Mouse (Mus musculus) forebrain, postnatal 0 days (tissue): ENCODE measurements around the gene Marf1. TPM values are rescaled to one million over a fixed set of nuclear protein-coding genes. Genes with fewer than 3 reads are reported as not detected.

Experiments
- ATAC-seq: fragments of 200-750 bp; cut with Nextera tagmentation; 2 replicates; pipeline ENCODE4 v1.8.0; 2017; ENCODE audit warnings: mild to moderate bottlenecking, moderate library complexity
- DNase-seq: peaks from one replicate; pipeline ENCODE4 v3.0.0-alpha.2; 2015
- H3K27ac ChIP-seq: fragments of 300-500 bp; sonication (generic); 2 replicates; pipeline ENCODE4 v1.5.1; 2014; ENCODE audit warnings: low read depth, mild to moderate bottlenecking, antibody characterized with exemption, low read length, moderate library complexity, mixed read lengths
- H3K27me3 ChIP-seq: fragments of 300-500 bp; sonication (generic); 2 replicates; pipeline ENCODE4 v1.6.1; 2014; ENCODE audit warnings: mild to moderate bottlenecking, low read length, mixed read lengths; ENCODE audit not compliant: insufficient read depth
- H3K36me3 ChIP-seq: fragments of 300-500 bp; sonication (generic); 2 replicates; pipeline ENCODE4 v1.6.1; 2014; ENCODE audit warnings: mild to moderate bottlenecking, moderate library complexity; ENCODE audit not compliant: insufficient read depth
- H3K4me1 ChIP-seq: fragments of 300-500 bp; sonication (generic); 2 replicates; pipeline ENCODE4 v1.6.1; 2014; ENCODE audit warnings: antibody characterized with exemption; ENCODE audit not compliant: insufficient read depth
- H3K4me2 ChIP-seq: fragments of 300-500 bp; sonication (generic); 2 replicates; pipeline ENCODE4 v1.6.1; 2014; ENCODE audit warnings: low read depth, mild to moderate bottlenecking, moderate library complexity
- H3K4me3 ChIP-seq: fragments of 300-500 bp; sonication (generic); 2 replicates; pipeline ENCODE4 v1.5.1; 2014; ENCODE audit warnings: low read depth, low read length, mixed read lengths
- H3K9ac ChIP-seq: fragments of 300-500 bp; sonication (generic); 2 replicates; pipeline ENCODE4 v1.6.1; 2014; ENCODE audit warnings: mild to moderate bottlenecking
- H3K9me3 ChIP-seq: fragments of 300-500 bp; sonication (generic); 2 replicates; pipeline ENCODE4 v1.6.1; 2016; ENCODE audit warnings: low read length
- CTCF ChIP-seq: sonication (generic); IDR thresholded peaks from 2 replicates; pipeline ENCODE4 v1.5.1; 2016; ENCODE audit warnings: antibody characterized with exemption, control low read depth, low read depth
- WGBS: fragments of 180-500 bp; shearing (Covaris S2); extraction: QIAGEN DNeasy Blood & Tissue Kit; methylation state at CpG from one replicate; pipeline ENCODE4 v1.1.7; 2014; 5-methylcytosine and 5-hydroxymethylcytosine counted together
- polyA plus RNA-seq: library from polyadenylated mRNA; unstranded; fragments of >200 nt; fragmentation: Nextera tagmentation; extraction: Ambion mirVana; gene quantifications from 2 replicates; pipeline ENCODE4 v1.2.1, GENCODE M21; 2015
- total RNA-seq: library from RNA; depleted of rRNA; stranded (reverse); fragments of >200 nt; gene quantifications from 2 replicates; pipeline ENCODE4 v1.2.3, GENCODE M21; 2014; rRNA removed

The Marf1 gene
- total RNA-seq (22.4 and 26.4 TPM in 2 replicates), polyA plus RNA-seq (6.5 and 8.6 TPM in 2 replicates)

DNA sequence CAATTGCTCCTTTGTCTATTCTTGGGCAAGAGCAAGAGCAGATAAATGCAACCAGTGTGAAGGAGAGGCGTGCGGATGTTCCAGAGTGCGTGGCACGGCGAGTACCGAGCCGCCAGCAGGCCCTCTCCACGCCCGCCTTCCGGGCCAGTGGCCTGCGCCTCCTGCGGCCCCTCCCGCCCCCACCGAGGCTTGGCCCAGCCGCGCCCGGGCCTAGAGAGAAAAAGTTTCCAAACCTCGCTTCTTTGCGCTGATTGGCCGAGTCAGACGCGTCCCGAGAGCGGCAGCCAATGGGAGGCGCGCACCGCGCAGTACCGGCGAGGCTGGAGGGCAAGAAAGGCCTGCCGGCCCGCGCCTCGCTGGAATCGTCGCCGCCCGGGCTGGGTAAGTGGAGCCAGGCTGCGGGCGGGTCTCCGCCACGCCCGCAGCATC is at the start of gene Marf1, which contains the start of gene Nde1:
Marf1 (minus strand) TSS at position 364 of the 429 bp plus-strand sequence.
Nde1 (plus strand) TSS at position 288 of the 429 bp plus-strand sequence.
- peak within 1 kb of the TSS; percentile 21; the same call in 1 of the 2 replicates for H3K27ac ChIP-seq
- no peak for TF ChIP-seq CTCF
- H3K36me3 ChIP-seq = no peaks in the 10 kb centered on the region

GRCm38 (mm10) chr16:14198798-14199197 is 35.6 kb upstream of the Marf1 start:
- WGBS = 77% methylated on average over 4 of the region's 4 CpGs
- H3K9me3 ChIP-seq = no peaks in the 10 kb centered on the region
- no peaks in the 10 kb centered on the region for H3K27me3 ChIP-seq
- no peaks in the 10 kb centered on the region for H3K4me1 ChIP-seq
- no peak for TF ChIP-seq CTCF
- H3K36me3 ChIP-seq = no peaks in the 10 kb centered on the region
- H3K27ac ChIP-seq = no peak overlapping the region
- H3K9ac ChIP-seq = no peak overlapping the region
- H3K4me2 ChIP-seq = no peak overlapping the region
- DNase-seq (no peak), ATAC-seq (no peak)
- H3K4me3 ChIP-seq = no peak overlapping the region

More for the DNA sequence above, at the start of gene Marf1, which contains the start of gene Nde1:
- Histone ChIP-seq H3K9ac (peak within 1 kb of the TSS; percentile 53), H3K4me3 (peak within 1 kb of the TSS; percentile 52), H3K9me3 (no peaks in the 10 kb centered on the region), H3K27me3 (no peaks in the 10 kb centered on the region), H3K4me2 (peak within 1 kb of the TSS; percentile 93), H3K4me1 (0 out of 2 replicates have a peak, but pooled peaks cover 3% of the 10 kb centered on the region)
- WGBS = under 1% methylated on average over 36 of the region's 43 CpGs
- ATAC-seq (peak; percentile 59), DNase-seq (peak; percentile 81)

- TF ChIP-seq CTCF = peak; percentile 63
- WGBS = 29% methylated on average over 1 of the region's 1 CpGs
- Histone ChIP-seq H3K27ac (no peak overlapping the region), H3K4me3 (no peak overlapping the region), H3K27me3 (no peaks in the 10 kb centered on the region), H3K9me3 (no peaks in the 10 kb centered on the region), H3K36me3 (0 out of 2 replicates have a peak, but pooled peaks cover 4% of the 10 kb centered on the region), H3K9ac (no peak overlapping the region), H3K4me1 (no peaks in the 10 kb centered on the region), H3K4me2 (no peak overlapping the region)
- ATAC-seq (peak; percentile 64), DNase-seq (peak; percentile 61)
Observed at GRCm38 (mm10) chr16:14195427-14195826, 32.3 kb upstream of the Marf1 start.

- H3K4me3 ChIP-seq = no peak overlapping the region
- no peaks in the 10 kb centered on the region for H3K9me3 ChIP-seq
- ATAC-seq (no peak), DNase-seq (no peak)
- no peak overlapping the region for H3K27ac ChIP-seq
- H3K4me2 ChIP-seq = no peak overlapping the region
- no peak overlapping the region for H3K9ac ChIP-seq
- 0 out of 2 replicates have a peak, but pooled peaks cover 4% of the 10 kb centered on the region for H3K36me3 ChIP-seq
- TF ChIP-seq CTCF = no peak
- H3K27me3 ChIP-seq = no peaks in the 10 kb centered on the region
- 52% methylated on average over 9 of the region's 9 CpGs for WGBS
- no peaks in the 10 kb centered on the region for H3K4me1 ChIP-seq
Observed at GRCm38 (mm10) chr16:14194164-14194950, 31.2 kb upstream of the Marf1 start.

DNA sequence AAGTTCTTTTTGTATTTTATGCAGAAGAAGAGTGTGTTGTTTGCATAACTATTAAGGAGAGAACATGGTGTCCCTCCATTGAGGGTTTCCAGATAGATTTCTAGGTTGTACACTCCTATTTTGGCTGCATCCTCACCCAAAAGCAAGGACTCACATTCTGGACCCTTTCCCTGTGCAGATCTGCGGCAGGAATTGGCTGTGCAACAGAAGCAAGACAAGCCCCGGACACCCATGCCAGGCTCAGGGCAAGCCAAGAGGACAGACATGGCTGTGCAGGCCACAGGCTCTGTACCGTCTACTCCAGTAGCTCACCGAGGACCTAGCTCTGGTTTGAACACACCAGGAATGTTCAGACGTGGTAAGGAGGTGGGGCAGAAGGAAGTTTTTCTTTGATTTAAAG is 22.4 kb upstream of the Marf1 start:
- Histone ChIP-seq H3K27ac (no peak overlapping the region), H3K9ac (no peak overlapping the region), H3K27me3 (no peaks in the 10 kb centered on the region), H3K4me2 (no peak overlapping the region), H3K36me3 (peaks cover 1% of the 10 kb centered on the region; the same call in 1 of the 2 replicates), H3K9me3 (no peaks in the 10 kb centered on the region), H3K4me3 (no peak overlapping the region), H3K4me1 (no peaks in the 10 kb centered on the region)
- TF ChIP-seq CTCF = no peak
- 91% methylated on average over 5 of the region's 5 CpGs for WGBS
- DNase-seq (no peak), ATAC-seq (no peak)

GRCm38 (mm10) chr16:14183856-14184255 is 20.7 kb upstream of the Marf1 start:
- no peak overlapping the region for H3K27ac ChIP-seq
- TF ChIP-seq CTCF = no peak
- no peaks in the 10 kb centered on the region; the same call in 1 of the 2 replicates for H3K36me3 ChIP-seq
- WGBS = 33% methylated on average over 1 of the region's 1 CpGs
- H3K4me1 ChIP-seq = no peaks in the 10 kb centered on the region
- H3K27me3 ChIP-seq = no peaks in the 10 kb centered on the region
- ATAC-seq = no peak; the same call in 1 of the 2 replicates
- no peak overlapping the region for H3K4me3 ChIP-seq
- no peak overlapping the region for H3K4me2 ChIP-seq
- no peak for DNase-seq
- no peaks in the 10 kb centered on the region for H3K9me3 ChIP-seq
- H3K9ac ChIP-seq = no peak overlapping the region

DNA sequence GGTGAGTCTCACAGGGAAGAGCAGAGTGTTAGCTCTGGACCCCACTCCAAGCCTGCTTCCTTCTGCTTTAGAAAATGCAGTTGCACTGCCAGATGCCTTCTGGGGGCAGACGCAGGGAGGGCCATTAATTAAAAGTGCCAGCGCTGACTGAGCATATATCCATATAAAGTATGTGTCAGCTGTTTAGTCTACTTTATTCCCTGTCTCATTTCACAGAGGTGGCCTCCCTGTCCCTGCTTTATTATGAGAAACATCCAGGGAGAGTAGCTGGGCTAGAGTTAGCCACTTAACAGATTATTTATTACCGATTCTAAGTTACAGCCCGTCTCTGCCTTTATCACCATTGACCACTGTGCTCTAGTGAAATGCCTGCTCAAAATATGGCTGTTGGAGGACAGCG is 19.2 kb upstream of the Marf1 start:
- H3K36me3 ChIP-seq = no peaks in the 10 kb centered on the region; the same call in 1 of the 2 replicates
- H3K9ac ChIP-seq = no peak overlapping the region
- no peak for DNase-seq
- no peak overlapping the region for H3K4me3 ChIP-seq
- no peak for TF ChIP-seq CTCF
- no peaks in the 10 kb centered on the region for H3K4me1 ChIP-seq
- 91% methylated on average over 5 of the region's 5 CpGs for WGBS
- no peak for ATAC-seq
- H3K27me3 ChIP-seq = no peaks in the 10 kb centered on the region
- H3K9me3 ChIP-seq = no peaks in the 10 kb centered on the region
- no peak overlapping the region for H3K4me2 ChIP-seq
- H3K27ac ChIP-seq = no peak overlapping the region
